Mouse (Mus musculus): ENCODE data around the gene Slc37a3. TPM values are rescaled to one million over a fixed set of nuclear protein-coding genes. Genes with fewer than 3 reads are reported as not detected.

Gene Slc37a3
- polyA plus RNA-seq, 1 experiment from 2014 or later: 53.0 TPM

Other genes with a start within 250 kb of the Slc37a3 start
- gene Kdm7a, start 170.9 kb downstream of the Slc37a3 start, polyA plus RNA-seq (2016; fragmentation: Nextera tagmentation; extraction: Ambion mirVana): 21.4 and 23.0 TPM in 2 replicates
- gene Rab19, start 3.5 kb upstream of the Slc37a3 start, polyA plus RNA-seq (2016; fragmentation: Nextera tagmentation; extraction: Ambion mirVana): 0.20 and 0.26 TPM in 2 replicates
- 167 and 184 TPM in 2 replicates for gene Mkrn1, start 42.8 kb upstream of the Slc37a3 start, polyA plus RNA-seq (2016; fragmentation: Nextera tagmentation; extraction: Ambion mirVana)
- 61.4 and 68.5 TPM in 2 replicates for gene Dennd2a, start 180.2 kb upstream of the Slc37a3 start, polyA plus RNA-seq (2016; fragmentation: Nextera tagmentation; extraction: Ambion mirVana)
- gene Adck2, start 196.2 kb upstream of the Slc37a3 start, polyA plus RNA-seq (2016; fragmentation: Nextera tagmentation; extraction: Ambion mirVana): 35.9 and 36.9 TPM in 2 replicates
- gene Gm42420, start 208.1 kb upstream of the Slc37a3 start, polyA plus RNA-seq (2016; fragmentation: Nextera tagmentation; extraction: Ambion mirVana): 0.37 and 1.2 TPM in 2 replicates
- gene Ndufb2, start 214.9 kb upstream of the Slc37a3 start, polyA plus RNA-seq (2016; fragmentation: Nextera tagmentation; extraction: Ambion mirVana): 267 and 275 TPM in 2 replicates